Mouse (Mus musculus): Measurements from ENCODE around the gene Lrrc73.

DNA sequence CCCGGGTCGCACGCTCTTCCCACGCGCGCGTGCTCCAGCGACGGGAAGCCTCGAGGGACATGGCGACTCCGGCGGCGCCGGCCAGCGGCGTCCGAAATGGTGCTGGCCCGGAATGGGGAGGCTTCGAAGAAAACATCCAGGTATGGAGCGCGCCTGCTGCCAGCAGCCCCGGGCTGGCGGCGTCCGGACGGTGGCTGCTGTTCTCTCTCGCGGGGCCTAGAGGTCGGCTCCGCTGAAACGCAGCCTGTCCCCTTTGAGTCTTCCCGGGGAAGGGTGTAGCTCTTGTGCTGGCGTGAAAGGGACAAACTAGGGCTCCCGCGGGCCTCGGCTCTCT lies 5.2 kb upstream of the Lrrc73 start:
- TF ChIP-seq CTCF (IDR thresholded peaks at IDR 0.05; ENCODE audit: low read depth) (no peak), EP300 (IDR thresholded peaks at IDR 0.05; ENCODE audit: low read depth) (no peak)
